Mouse (Mus musculus) adrenal gland, postnatal 14 days (tissue): ENCODE data around the gene Ankrd35. TPM values are rescaled to one million over a fixed set of nuclear protein-coding genes. Genes with fewer than 3 reads are reported as not detected.
"Not testable (repeated sequence)": the region's sequence is repeated elsewhere in the genome, so short reads cannot be mapped to it uniquely, and the experiment has no call there.

ENCODE experiments used
- DNase-seq: peaks from one replicate; pipeline ENCODE4 v3.0.0; 2021; ENCODE audit warnings: mixed read lengths
- long read RNA-seq, 2 experiments: library from polyadenylated mRNA; stranded (forward); transcript quantifications; one replicate each; pipeline ENCODE4 v2.0.0; 2021
- total RNA-seq: library from RNA; stranded (reverse); gene quantifications from 2 replicates; pipeline ENCODE4 v1.2.3, GENCODE M21; 2021

Gene Ankrd35
- 1.7 and 2.9 TPM in 2 replicates for total RNA-seq
- long read RNA-seq, experiment 1, full-length matches to known transcripts = 1 of 12 reads
- long read RNA-seq, experiment 1, partial matches to known transcripts = 5 of 12 reads
- long read RNA-seq, experiment 1, other reads (novel, unspliced or antisense) = 6 of 12 reads
- long read RNA-seq, experiment 2, partial matches to known transcripts = 0 of 5 reads
- long read RNA-seq, experiment 2, other reads (novel, unspliced or antisense) = 5 of 5 reads

- DNase-seq = peak; percentile 91
These were observed at the start of gene Ankrd35 for GRCm38 (mm10) chr3:96669727-96670468. TSS of gene Ankrd35 (plus strand) at chr3:96670131.

- no peak for DNase-seq
These were observed 46.7 kb upstream of the Ankrd35 start for GRCm38 (mm10) chr3:96623201-96623600.

GRCm38 (mm10) chr3:96629729-96630600, 40.0 kb upstream of the Ankrd35 start, which contains the start of gene Rbm8a:
TSS of gene Rbm8a (plus strand) at chr3:96629933.
- DNase-seq = peak; percentile 97

- DNase-seq = no peak
These were observed 37.9 kb upstream of the Ankrd35 start for GRCm38 (mm10) chr3:96632058-96632457.

- DNase-seq = no peak
These were observed 35.9 kb upstream of the Ankrd35 start for GRCm38 (mm10) chr3:96634015-96634414.

- DNase-seq = peak; percentile 96
These were observed 34.7 kb upstream of the Ankrd35 start, which contains the start of the genes Pex11b and Gm42957 for GRCm38 (mm10) chr3:96634928-96635879. TSS of gene Pex11b (plus strand) at chr3:96635376. TSS of gene Gm42957 (plus strand) at chr3:96635474.

- no peak for DNase-seq
These were observed 34.0 kb upstream of the Ankrd35 start for GRCm38 (mm10) chr3:96635906-96636305.

- DNase-seq = peak; percentile 13
These were observed 33.5 kb upstream of the Ankrd35 start for GRCm38 (mm10) chr3:96636448-96636847.

GRCm38 (mm10) chr3:96639219-96639618, 30.7 kb upstream of the Ankrd35 start:
- DNase-seq = peak; percentile 75

- peak; percentile 63 for DNase-seq
These were observed 24.8 kb upstream of the Ankrd35 start, which contains the start of gene Itga10 for GRCm38 (mm10) chr3:96645018-96645649. TSS of gene Itga10 (plus strand) at chr3:96645584.

GRCm38 (mm10) chr3:96647365-96647764, 22.6 kb upstream of the Ankrd35 start:
- DNase-seq = no peak

- DNase-seq = no peak
These were observed 9.0 kb upstream of the Ankrd35 start for GRCm38 (mm10) chr3:96660901-96661300.

- DNase-seq = no peak
These were observed 7.1 kb upstream of the Ankrd35 start for GRCm38 (mm10) chr3:96662731-96663316.

- peak; percentile 86 for DNase-seq
These were observed 6.3 kb upstream of the Ankrd35 start for GRCm38 (mm10) chr3:96663432-96664239.

GRCm38 (mm10) chr3:96665732-96666363, 4.1 kb upstream of the Ankrd35 start:
- DNase-seq = not testable (repeated sequence)

GRCm38 (mm10) chr3:96666916-96667315, 3.0 kb upstream of the Ankrd35 start:
- DNase-seq = no peak

- DNase-seq = peak; percentile 60
These were observed 2.6 kb upstream of the Ankrd35 start for GRCm38 (mm10) chr3:96667316-96667715.

- DNase-seq = no peak
These were observed 1.4 kb upstream of the Ankrd35 start for GRCm38 (mm10) chr3:96668424-96669067.
